Mouse (Mus musculus): ENCODE measurements around the gene Grk3. TPM values are rescaled to one million over a fixed set of nuclear protein-coding genes. Genes with fewer than 3 reads are reported as not detected.
A peak's percentile ranks its signal among the peaks of the same experiment; 100 is the strongest.

Grk3 gene
- total and polyA plus RNA-seq, 2 experiments from 2014 or later: 12.3 to 33.8 TPM

DNA sequence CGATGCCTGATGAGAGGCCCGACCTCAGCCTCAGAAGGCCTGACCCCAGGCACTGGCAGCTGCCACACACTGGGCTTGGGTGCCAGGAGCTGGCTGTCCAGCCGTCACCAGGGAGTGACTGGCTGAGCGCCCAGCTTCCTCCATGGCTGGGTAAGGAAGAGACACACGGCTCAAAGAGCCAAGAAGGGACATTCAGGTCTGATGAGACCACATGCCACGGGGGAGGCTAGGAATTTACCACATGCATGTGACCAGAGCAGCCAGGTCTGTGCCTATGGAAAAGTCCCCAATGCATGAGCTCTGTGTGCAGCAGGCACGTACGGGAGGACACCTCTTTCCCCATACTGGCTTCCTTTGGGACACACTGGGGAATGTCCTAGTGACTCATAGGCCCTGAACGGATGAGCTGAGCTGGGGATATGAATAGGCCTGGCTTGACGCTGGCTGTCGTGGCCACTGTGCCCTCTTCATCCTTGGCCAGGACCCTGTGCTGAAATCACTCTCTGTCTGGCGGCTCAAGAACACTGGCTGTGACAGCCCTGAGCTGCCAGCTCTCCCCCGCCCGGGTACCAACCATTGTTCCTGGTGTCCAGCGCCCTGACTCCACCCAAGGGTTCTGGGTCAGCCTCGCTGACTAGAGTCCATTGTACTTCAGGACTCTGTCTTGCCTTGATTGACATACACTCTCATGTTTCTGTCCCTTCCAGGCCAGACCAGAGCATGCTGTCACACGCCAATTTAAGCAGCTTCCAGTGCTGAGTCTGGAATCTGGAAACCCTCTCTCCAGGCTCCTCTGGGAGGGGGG, 128.7 kb downstream of the Grk3 start:
- no peak overlapping the region for H3K4me3 ChIP-seq (ENCODE audit: low read depth, low read length)
- peak overlapping the region; percentile 19; the same call in 1 of the 2 replicates for H3K9ac ChIP-seq (replicated peaks; ENCODE audit: low read depth, low read length)
- WGBS: 20% methylated on average over 17 of the region's 17 CpGs
- H3K36me3 ChIP-seq (replicated peaks; ENCODE audit: control insufficient read depth, insufficient read depth, low read length): peaks cover 3% of the 10 kb centered on the region; the same call in 1 of the 2 replicates
- peak; percentile 82 for DNase-seq (ENCODE audit: low spot score)
- H3K9me3 ChIP-seq (replicated peaks; ENCODE audit: control insufficient read depth, low read length): no peaks in the 10 kb centered on the region
- peaks cover 29% of the 10 kb centered on the region for H3K4me1 ChIP-seq (ENCODE audit: control insufficient read depth, insufficient read depth)
- ATAC-seq (ENCODE audit: insufficient read depth, low read depth): peak; percentile 84
- no peaks in the 10 kb centered on the region for H3K27me3 ChIP-seq (ENCODE audit: control insufficient read depth, insufficient read depth, low read length)
- H3K27ac ChIP-seq (ENCODE audit: low read depth): peak overlapping the region; percentile 91
- peak overlapping the region; percentile 15 for H3K4me2 ChIP-seq (ENCODE audit: low read depth, low read length)
- TF ChIP-seq CTCF (IDR thresholded peaks at IDR 0.05; ENCODE audit: low read depth) (no peak), EP300 (IDR thresholded peaks at IDR 0.05; ENCODE audit: low read depth) (no peak)

DNA sequence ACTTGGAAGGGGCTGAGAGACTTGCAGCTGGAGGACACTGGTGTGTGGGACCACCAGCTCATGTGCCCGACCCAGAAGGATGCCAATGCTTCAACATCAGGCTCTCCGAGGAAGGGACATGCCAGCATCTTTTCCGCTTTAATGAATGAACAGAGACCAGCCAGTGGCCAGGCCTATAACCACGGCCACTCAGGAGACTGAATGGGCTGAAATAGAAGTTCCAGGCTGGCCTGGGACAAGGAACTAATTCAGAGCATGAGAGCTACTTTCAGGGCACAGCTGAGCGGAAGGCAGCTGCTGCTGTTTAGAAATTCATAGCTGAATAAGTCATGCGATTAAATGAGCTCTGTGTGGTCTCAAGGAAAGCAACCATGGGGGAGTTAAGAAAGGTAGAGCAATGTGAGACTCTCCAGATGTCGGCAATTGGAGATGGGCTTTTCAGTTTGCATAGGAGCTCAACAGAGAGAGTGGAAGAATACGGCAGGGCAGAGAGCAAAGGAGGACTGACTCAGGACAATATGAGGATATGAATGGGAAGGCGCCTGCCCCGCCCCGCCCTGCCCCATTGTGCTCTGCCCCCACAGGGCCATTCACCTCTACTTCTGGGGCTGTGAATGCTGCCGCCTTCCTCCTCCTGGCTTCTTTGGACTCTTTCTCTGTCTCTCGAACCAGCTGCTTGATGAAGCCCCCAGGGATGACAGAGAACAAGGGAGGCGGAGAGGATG, 138.0 kb downstream of the Grk3 start:
- Histone ChIP-seq H3K27me3 (ENCODE audit: control insufficient read depth, insufficient read depth, low read length) (no peaks in the 10 kb centered on the region), H3K9me3 (replicated peaks; ENCODE audit: control insufficient read depth, low read length) (no peaks in the 10 kb centered on the region), H3K9ac (replicated peaks; ENCODE audit: low read depth, low read length) (no peak overlapping the region), H3K27ac (ENCODE audit: low read depth) (no peak overlapping the region), H3K4me3 (ENCODE audit: low read depth, low read length) (no peak overlapping the region), H3K4me2 (ENCODE audit: low read depth, low read length) (no peak overlapping the region), H3K36me3 (replicated peaks; ENCODE audit: control insufficient read depth, insufficient read depth, low read length) (peaks cover 52% of the 10 kb centered on the region), H3K4me1 (ENCODE audit: control insufficient read depth, insufficient read depth) (no peaks in the 10 kb centered on the region)
- TF ChIP-seq CTCF (IDR thresholded peaks at IDR 0.05; ENCODE audit: low read depth) (no peak), EP300 (IDR thresholded peaks at IDR 0.05; ENCODE audit: low read depth) (no peak)
- 61% methylated on average over 14 of the region's 14 CpGs for WGBS
- no peak for DNase-seq (ENCODE audit: low spot score)
- no peak for ATAC-seq (ENCODE audit: insufficient read depth, low read depth)

DNA sequence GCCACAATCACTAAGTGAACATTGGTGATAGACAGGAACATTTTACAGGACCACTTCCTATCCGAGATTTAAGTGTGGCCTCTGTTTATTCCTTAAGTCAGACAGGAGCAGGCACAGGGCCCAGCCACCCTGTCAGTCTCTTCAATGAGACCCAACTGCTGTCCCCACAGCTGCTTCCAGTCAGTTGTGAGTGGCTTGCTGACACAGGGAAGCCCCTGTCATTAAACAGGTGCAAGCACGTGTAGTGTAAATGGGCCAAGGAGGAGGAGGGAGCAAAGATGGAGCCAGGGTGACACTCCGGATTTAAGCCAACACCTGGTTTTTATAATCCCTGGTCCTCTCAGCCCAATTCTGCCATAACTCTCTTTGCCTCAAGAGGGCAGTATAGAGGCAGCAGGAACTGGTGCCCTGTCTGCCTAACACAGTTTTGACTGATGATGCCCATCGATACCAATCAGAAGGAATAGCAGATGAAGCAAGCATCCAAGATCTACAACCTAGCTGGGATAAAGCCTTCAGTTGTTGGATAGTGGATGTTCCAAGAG, 138.7 kb downstream of the Grk3 start:
- Histone ChIP-seq H3K9ac (replicated peaks; ENCODE audit: low read depth, low read length) (no peak overlapping the region), H3K27ac (ENCODE audit: low read depth) (no peak overlapping the region), H3K4me2 (ENCODE audit: low read depth, low read length) (no peak overlapping the region), H3K4me1 (ENCODE audit: control insufficient read depth, insufficient read depth) (no peaks in the 10 kb centered on the region), H3K9me3 (replicated peaks; ENCODE audit: control insufficient read depth, low read length) (no peaks in the 10 kb centered on the region), H3K27me3 (ENCODE audit: control insufficient read depth, insufficient read depth, low read length) (no peaks in the 10 kb centered on the region), H3K4me3 (ENCODE audit: low read depth, low read length) (no peak overlapping the region), H3K36me3 (replicated peaks; ENCODE audit: control insufficient read depth, insufficient read depth, low read length) (peaks cover 55% of the 10 kb centered on the region)
- ATAC-seq (ENCODE audit: insufficient read depth, low read depth) (0 out of 2 replicates have a peak, but pooled peaks have one; percentile 18), DNase-seq (ENCODE audit: low spot score) (no peak)
- TF ChIP-seq CTCF (IDR thresholded peaks at IDR 0.05; ENCODE audit: low read depth): peak; percentile 87
- no peak for TF ChIP-seq EP300 (IDR thresholded peaks at IDR 0.05; ENCODE audit: low read depth)
- WGBS: 33% methylated on average over 4 of the region's 4 CpGs

DNA sequence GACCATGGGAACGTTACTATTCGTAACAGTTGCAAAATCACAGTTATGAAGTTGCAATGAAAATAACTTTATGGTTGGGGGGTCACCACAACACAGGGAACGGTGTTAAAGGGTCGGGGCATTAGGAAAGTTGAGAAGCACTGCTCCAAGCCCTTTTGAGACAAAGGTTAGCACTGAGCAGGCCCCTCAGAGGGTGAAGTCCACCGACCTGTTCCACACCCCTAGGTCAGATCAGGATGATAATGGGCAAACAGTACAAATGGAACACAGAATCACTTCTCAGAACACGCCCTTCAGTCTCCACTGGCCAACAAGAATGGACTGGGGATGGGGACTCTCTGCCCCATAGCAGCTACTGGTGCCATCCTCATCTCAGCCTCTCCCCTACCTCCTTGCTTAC, 142.6 kb downstream of the Grk3 start:
- no peak for ATAC-seq (ENCODE audit: insufficient read depth, low read depth)
- Histone ChIP-seq H3K4me1 (ENCODE audit: control insufficient read depth, insufficient read depth) (no peaks in the 10 kb centered on the region), H3K27me3 (ENCODE audit: control insufficient read depth, insufficient read depth, low read length) (no peaks in the 10 kb centered on the region), H3K4me2 (ENCODE audit: low read depth, low read length) (no peak overlapping the region), H3K9ac (replicated peaks; ENCODE audit: low read depth, low read length) (no peak overlapping the region), H3K27ac (ENCODE audit: low read depth) (no peak overlapping the region), H3K4me3 (ENCODE audit: low read depth, low read length) (no peak overlapping the region), H3K9me3 (replicated peaks; ENCODE audit: control insufficient read depth, low read length) (no peaks in the 10 kb centered on the region), H3K36me3 (replicated peaks; ENCODE audit: control insufficient read depth, insufficient read depth, low read length) (peaks cover 63% of the 10 kb centered on the region)
- TF ChIP-seq CTCF (IDR thresholded peaks at IDR 0.05; ENCODE audit: low read depth) (no peak), EP300 (IDR thresholded peaks at IDR 0.05; ENCODE audit: low read depth) (no peak)
- DNase-seq (ENCODE audit: low spot score): no peak
- WGBS: 76% methylated on average over 6 of the region's 6 CpGs

DNA sequence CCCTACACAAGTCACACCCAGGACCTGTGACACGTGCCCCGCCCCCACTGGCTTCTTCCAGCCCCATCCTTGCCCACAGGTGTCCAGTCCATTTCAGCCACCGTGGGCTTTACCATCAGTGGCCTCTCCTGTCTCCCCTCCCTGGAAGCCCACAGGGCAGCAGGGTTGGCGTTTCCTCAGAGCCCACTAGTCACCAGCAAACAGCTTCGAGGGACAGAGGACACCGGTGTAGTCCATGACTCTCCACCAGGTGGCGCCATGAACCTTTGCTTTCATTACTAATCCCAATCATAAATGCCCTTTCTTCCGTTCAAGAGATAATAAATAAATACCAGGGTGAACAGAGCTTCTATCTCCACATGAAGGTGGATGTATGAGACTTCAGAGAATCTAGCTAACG, 144.9 kb downstream of the Grk3 start:
- no peak; the same call in 1 of the 2 replicates for ATAC-seq (ENCODE audit: insufficient read depth, low read depth)
- WGBS: 24% methylated on average over 9 of the region's 9 CpGs
- Histone ChIP-seq H3K27me3 (ENCODE audit: control insufficient read depth, insufficient read depth, low read length) (no peaks in the 10 kb centered on the region), H3K9me3 (replicated peaks; ENCODE audit: control insufficient read depth, low read length) (no peaks in the 10 kb centered on the region), H3K4me2 (ENCODE audit: low read depth, low read length) (no peak overlapping the region), H3K4me3 (ENCODE audit: low read depth, low read length) (no peak overlapping the region), H3K36me3 (replicated peaks; ENCODE audit: control insufficient read depth, insufficient read depth, low read length) (peaks cover 61% of the 10 kb centered on the region), H3K4me1 (ENCODE audit: control insufficient read depth, insufficient read depth) (no peaks in the 10 kb centered on the region), H3K27ac (ENCODE audit: low read depth) (no peak overlapping the region), H3K9ac (replicated peaks; ENCODE audit: low read depth, low read length) (no peak overlapping the region)
- no peak for DNase-seq (ENCODE audit: low spot score)
- TF ChIP-seq CTCF (IDR thresholded peaks at IDR 0.05; ENCODE audit: low read depth) (peak; percentile 82), EP300 (IDR thresholded peaks at IDR 0.05; ENCODE audit: low read depth) (no peak)

All from heart, postnatal 0 days (tissue).